Mouse (Mus musculus): Measurements from ENCODE around the gene Vsig10.

- TF ChIP-seq POLR2A (IDR thresholded peaks at IDR 0.05; ENCODE audit: low read depth, low read length) = no peak
- no peak for TF ChIP-seq CTCF (conservative IDR thresholded peaks at IDR 0.05; ENCODE audit: insufficient read depth, insufficient read length, low read depth, low read length)
Observed at GRCm38 (mm10) chr5:117356365-117357128, 37.7 kb downstream of the Vsig10 start.
